Mouse (Mus musculus) megakaryocyte, adult 5-6 weeks (primary cell): ENCODE data around the gene Dnajb7. TPM values are rescaled to one million over a fixed set of nuclear protein-coding genes. Genes with fewer than 3 reads are reported as not detected.

Experiments used
- ATAC-seq: 2 replicates; pipeline ENCODE4 v1.8.0; 2016; ENCODE audit warnings: mild to moderate bottlenecking, inconsistent platforms; ENCODE audit not compliant: poor library complexity, severe bottlenecking
- total RNA-seq, 2 experiments: library from RNA; stranded (forward) in 1 of 2; stranded (reverse) in 1 of 2; fragments of 153-499, 151-499 nt in 1 of 2; fragments of 221-1000, 200-1000 nt in 1 of 2; gene quantifications; 2 replicates each; pipeline versions ENCODE4 v1.2.3 to v1.2.4; 2015 to 2017

Dnajb7 gene
- total RNA-seq, 2 experiments from 2014 or later, result 0.18 TPM; not detected in 1

GRCm38 (mm10) chr15:81366241-81366640, 41.9 kb downstream of the Dnajb7 start:
- ATAC-seq, result no peak

- no peak for ATAC-seq
Observed at GRCm38 (mm10) chr15:81365246-81365645, 42.9 kb downstream of the Dnajb7 start.

DNA sequence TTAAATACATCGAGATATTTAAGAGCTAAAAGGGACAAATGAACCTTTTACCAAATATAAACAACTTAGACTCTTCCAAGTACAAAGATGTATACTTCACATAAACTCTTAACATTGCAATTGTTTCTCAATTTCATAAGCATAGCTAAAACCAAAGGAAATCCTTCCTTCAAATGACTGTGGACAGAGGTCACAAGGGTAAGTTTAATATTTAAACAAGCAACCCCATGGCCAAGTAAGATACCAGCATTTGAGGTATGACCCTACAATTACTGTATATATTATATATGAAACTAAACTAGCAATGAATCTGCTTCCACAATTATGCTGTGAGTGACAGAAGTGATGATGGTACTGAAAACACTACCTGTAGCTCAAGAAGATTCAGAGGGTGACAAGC, 43.8 kb downstream of the Dnajb7 start:
- no peak for ATAC-seq

DNA sequence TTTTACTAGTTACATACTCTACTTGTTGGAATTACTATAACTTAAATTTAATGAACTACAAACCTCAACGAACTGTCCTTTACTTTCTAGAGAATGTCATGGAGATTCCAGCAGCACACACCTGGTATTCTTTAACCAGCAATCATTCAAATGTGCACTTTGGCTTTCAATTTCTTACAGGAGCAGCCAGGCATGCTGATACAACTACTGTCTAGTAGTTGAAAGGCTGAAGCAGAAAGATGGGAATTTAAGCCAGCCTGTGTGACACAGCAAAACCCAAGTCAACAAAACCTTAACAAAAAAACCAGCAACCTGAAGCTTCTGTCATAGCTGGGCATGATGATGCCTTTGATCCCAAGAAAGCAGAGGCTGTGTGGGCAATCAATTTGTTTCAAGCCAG, 45.6 kb downstream of the Dnajb7 start:
- no peak for ATAC-seq

GRCm38 (mm10) chr15:81361417-81362015, 46.6 kb downstream of the Dnajb7 start:
- no peak for ATAC-seq

GRCm38 (mm10) chr15:81361022-81361404, 47.1 kb downstream of the Dnajb7 start:
- ATAC-seq, result peak; percentile 60

GRCm38 (mm10) chr15:81360345-81361021, 47.6 kb downstream of the Dnajb7 start, which contains the start of gene Slc25a17:
Gene Slc25a17 (minus strand): TSS chr15:81360812.
- ATAC-seq, result peak; percentile 99

- ATAC-seq, result no peak
Observed at GRCm38 (mm10) chr15:81359421-81359820, 48.7 kb downstream of the Dnajb7 start.

GRCm38 (mm10) chr15:81358943-81359342, 49.2 kb downstream of the Dnajb7 start:
- ATAC-seq, result no peak

DNA sequence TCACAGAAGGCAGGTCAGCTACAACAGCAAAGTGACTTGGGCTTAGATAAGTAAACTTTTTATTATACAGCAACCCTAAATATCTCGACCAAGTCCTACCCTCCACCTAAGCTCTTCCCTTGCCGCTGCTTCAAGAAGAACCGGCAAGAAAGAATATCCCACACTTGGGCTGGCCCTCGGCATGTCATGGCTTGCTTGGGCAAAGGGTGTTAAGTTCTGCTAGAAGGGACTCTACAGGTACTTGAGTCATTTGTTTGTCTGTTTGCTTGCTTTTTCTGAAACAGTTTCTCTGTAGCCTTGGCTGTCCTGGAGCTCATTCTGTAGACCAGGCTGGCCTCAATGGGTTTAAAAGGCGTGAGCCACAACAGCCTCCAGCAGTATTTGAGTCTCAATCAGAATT, 51.2 kb downstream of the Dnajb7 start:
- ATAC-seq, result no peak

Other genes with a start within 250 kb of the Dnajb7 start
- 76.4 and 81.3 TPM in 2 replicates for gene Mrtfa, start 217.5 kb downstream of the Dnajb7 start, total RNA-seq (2015)
- gene Mrtfa, start 217.5 kb downstream of the Dnajb7 start, total RNA-seq (2017), result 39.4 and 46.2 TPM in 2 replicates
- not detected in 2 replicates for gene Mchr1, start 172.8 kb downstream of the Dnajb7 start, total RNA-seq (2015)
- gene Mchr1, start 172.8 kb downstream of the Dnajb7 start, total RNA-seq (2017), result not detected in 2 replicates
- gene Slc25a17, start 47.5 kb downstream of the Dnajb7 start, total RNA-seq (2015), result 56.7 and 56.8 TPM in 2 replicates
- gene Slc25a17, start 47.5 kb downstream of the Dnajb7 start, total RNA-seq (2017), result 61.3 and 67.6 TPM in 2 replicates
- 47.5 and 60.1 TPM in 2 replicates for gene St13, start 8.2 kb downstream of the Dnajb7 start, total RNA-seq (2015)
- gene St13, start 8.2 kb downstream of the Dnajb7 start, total RNA-seq (2017), result 162 and 222 TPM in 2 replicates
- 3.3 and 6.8 TPM in 2 replicates for gene Xpnpep3, start 8.2 kb downstream of the Dnajb7 start, total RNA-seq (2015)
- gene Xpnpep3, start 8.2 kb downstream of the Dnajb7 start, total RNA-seq (2017), result 9.1 and 15.7 TPM in 2 replicates
- gene Rbx1, start 58.0 kb upstream of the Dnajb7 start, total RNA-seq (2015), result 176 and 189 TPM in 2 replicates
- gene Rbx1, start 58.0 kb upstream of the Dnajb7 start, total RNA-seq (2017), result 150 and 189 TPM in 2 replicates
- 218 and 236 TPM in 2 replicates for gene Ep300, start 177.1 kb upstream of the Dnajb7 start, total RNA-seq (2015)
- gene Ep300, start 177.1 kb upstream of the Dnajb7 start, total RNA-seq (2017), result 46.5 and 76.5 TPM in 2 replicates